ENCODE assay signal across 8 mouse cellular contexts in the genomic region with DNA sequence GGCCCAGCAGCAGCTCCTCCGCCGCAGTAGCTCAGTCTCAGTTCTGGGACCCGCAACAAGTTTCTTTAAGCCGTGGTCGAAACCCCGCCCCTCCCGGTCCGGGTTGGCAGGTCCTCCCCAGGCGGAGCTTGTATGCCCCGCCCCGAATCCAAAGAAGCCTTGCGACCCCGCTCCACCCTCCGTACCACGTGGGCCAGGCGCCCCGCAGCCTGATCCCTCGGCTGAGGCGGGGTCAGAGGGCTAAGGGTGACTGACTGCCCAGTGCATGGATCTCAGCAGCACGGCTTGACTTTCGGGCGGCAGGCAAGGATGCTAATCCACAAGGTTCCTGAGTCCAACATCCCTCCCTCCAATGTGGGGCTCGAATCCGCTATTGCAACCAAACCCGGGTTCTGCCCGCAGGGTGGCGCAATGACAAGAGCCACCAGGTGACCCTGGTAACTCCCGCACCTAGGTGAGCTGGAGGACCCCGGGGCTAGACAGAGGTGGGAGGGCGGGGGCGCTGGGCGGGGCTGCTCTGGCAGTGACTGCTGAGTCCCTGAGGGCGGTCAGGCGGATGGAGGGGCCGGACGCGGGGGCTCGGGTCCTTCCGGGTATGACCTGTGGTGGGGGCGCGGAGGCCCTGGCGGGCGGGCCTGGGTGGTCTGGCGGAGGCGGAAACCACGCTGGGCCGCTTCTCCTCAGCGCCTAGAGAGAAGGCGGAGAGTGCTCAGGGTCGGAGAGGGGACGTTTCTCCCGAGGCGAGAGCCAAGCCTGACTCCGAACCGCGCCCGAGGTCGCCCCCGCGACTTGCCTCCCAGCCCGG. TPM values are rescaled to one million over a fixed set of nuclear protein-coding genes. Genes with fewer than 3 reads are reported as not detected.
DNase-seq lines count a peak whose midpoint lies in the region; ATAC-seq lines count a peak whose summit lies in the region.

TSS of gene Sox8 (minus strand) at position 39 of the 805 bp plus-strand sequence.

- peak within 1 kb of the TSS; percentile 68 for H3K9ac ChIP-seq in heart, embryonic 14.5 days (ENCODE audit: low read length)
- H3K9ac ChIP-seq in liver, embryonic 11.5 days (ENCODE audit: low read depth, low read length) = peak within 1 kb of the TSS; percentile 4; the same call in 1 of the 2 replicates

- peaks cover 93% of the 10 kb centered on the region for H3K27me3 ChIP-seq in forebrain, embryonic 10.5 days (ENCODE audit: poor library complexity, severe bottlenecking)
- H3K27me3 ChIP-seq in heart, embryonic 14.5 days (ENCODE audit: control insufficient read depth, insufficient read depth, low read length) = peaks cover 26% of the 10 kb centered on the region
- H3K27me3 ChIP-seq in liver, embryonic 11.5 days (replicated peaks; ENCODE audit: control insufficient read depth, insufficient read depth, low read length) = peaks cover 51% of the 10 kb centered on the region
- no peaks in the 10 kb centered on the region for H3K27me3 ChIP-seq in splenic B cell, adult 2 months (ENCODE audit: control insufficient read depth, insufficient read depth, low read length, poor library complexity, severe bottlenecking)

- H3K27ac ChIP-seq in forebrain, embryonic 10.5 days = peak within 1 kb of the TSS; percentile 81
- 0 out of 4 replicates have a peak within 1 kb of the TSS, but pooled peaks of 1 of the 2 experiments have one; percentile 9 for H3K27ac ChIP-seq in heart, embryonic 14.5 days (replicated peaks in 1 of 2; ENCODE audit: control insufficient read depth in 1 of 2, insufficient read depth in 1 of 2, low read depth in 2 of 2, low read length in 2 of 2)
- no peak within 1 kb of the TSS for H3K27ac ChIP-seq in liver, embryonic 11.5 days (ENCODE audit: low read depth, low read length)

- WGBS in forebrain, embryonic 10.5 days = under 1% methylated on average over 61 of the region's 61 CpGs
- under 1% methylated on average over 61 of the region's 61 CpGs for WGBS in heart, embryonic 14.5 days
- 1% methylated on average over 60 of the region's 61 CpGs for WGBS in liver, embryonic 11.5 days

- DNase-seq in urinary bladder, adult 18-20 months (ENCODE audit: low spot score in 2 of 2) = peak; percentile 70 to 75
- no peak for DNase-seq in urinary bladder, postnatal 10 days (ENCODE audit: low spot score)
- DNase-seq in forebrain, embryonic 10.5 days (ENCODE audit: extremely low spot score, low spot score) = peak; percentile 90
- peak; percentile 91 for DNase-seq in kidney, postnatal 10 days
- DNase-seq in liver, embryonic 11.5 days (ENCODE audit: low spot score) = peak; percentile 82
- peak; percentile 73 for DNase-seq in naive thymus-derived CD4-positive, alpha-beta T cell, adult 2 months (ENCODE audit: low read depth)
- peak; percentile 78 for DNase-seq in splenic B cell, adult 2 months (ENCODE audit: low read depth, low spot score)

- ATAC-seq in heart, embryonic 14.5 days (ENCODE audit: insufficient number of reproducible peaks, insufficient read depth, low FRiP score, low read depth) = peak; percentile 72
- ATAC-seq in liver, embryonic 11.5 days (replicated peaks; ENCODE audit: low FRiP score) = peak; percentile 80

- peaks cover 11% of the 10 kb centered on the region for H3K36me3 ChIP-seq in forebrain, embryonic 10.5 days (replicated peaks)
- no peaks in the 10 kb centered on the region for H3K36me3 ChIP-seq in heart, embryonic 14.5 days (ENCODE audit: control insufficient read depth, insufficient read depth, low read length)
- H3K36me3 ChIP-seq in liver, embryonic 11.5 days (ENCODE audit: control insufficient read depth, insufficient read depth, low read length) = no peaks in the 10 kb centered on the region
- H3K36me3 ChIP-seq in splenic B cell, adult 2 months (ENCODE audit: control insufficient read depth, insufficient read depth, low read length, poor library complexity, severe bottlenecking) = no peaks in the 10 kb centered on the region

- peaks cover 59% of the 10 kb centered on the region for H3K4me1 ChIP-seq in forebrain, embryonic 10.5 days
- peaks cover 17 to 32% of the 10 kb centered on the region in 2 experiments for H3K4me1 ChIP-seq in heart, embryonic 14.5 days (ENCODE audit: control insufficient read depth in 2 of 2, insufficient read depth in 2 of 2, low read length in 2 of 2)
- peaks cover 13% of the 10 kb centered on the region for H3K4me1 ChIP-seq in liver, embryonic 11.5 days (replicated peaks; ENCODE audit: control insufficient read depth, insufficient read depth, low read length)

- H3K4me2 ChIP-seq in heart, embryonic 14.5 days (ENCODE audit: low read length) = peak within 1 kb of the TSS; percentile 93
- peak within 1 kb of the TSS; percentile 92 for H3K4me2 ChIP-seq in liver, embryonic 11.5 days

- peak within 1 kb of the TSS; percentile 73 for H3K4me3 ChIP-seq in forebrain, embryonic 10.5 days
- H3K4me3 ChIP-seq in heart, embryonic 14.5 days (ENCODE audit: control insufficient read depth in 1 of 2, insufficient read depth in 1 of 2, low read depth in 1 of 2, low read length in 2 of 2) = peak within 1 kb of the TSS; percentile 47 to 56
- peak within 1 kb of the TSS; percentile 57 for H3K4me3 ChIP-seq in liver, embryonic 11.5 days (ENCODE audit: low read depth, low read length)

- no peaks in the 10 kb centered on the region for H3K9me3 ChIP-seq in forebrain, embryonic 10.5 days
- no peaks in the 10 kb centered on the region for H3K9me3 ChIP-seq in heart, embryonic 14.5 days (ENCODE audit: control insufficient read depth, low read length)
- no peaks in the 10 kb centered on the region for H3K9me3 ChIP-seq in liver, embryonic 11.5 days (ENCODE audit: control insufficient read depth, low read length)

RNA-seq across cellular contexts. Expression of gene Sox8, which starts in this region (rescaled TPM):
- 10.9 and 12.1 TPM in 2 replicates for polyA plus RNA-seq in forebrain, embryonic 10.5 days (2016; fragmentation: Nextera tagmentation; extraction: Ambion mirVana)
- polyA plus RNA-seq in heart, embryonic 14.5 days (2014; fragmentation: Nextera tagmentation; extraction: Ambion mirVana) = 0.44 and 0.70 TPM in 2 replicates
- 2.4 and 3.0 TPM in 2 replicates for polyA plus RNA-seq in liver, embryonic 11.5 days (2014; fragmentation: Nextera tagmentation; extraction: Ambion mirVana)

Comparison
In these comparisons a context has a peak if more than half of its experiments do, and no peak if none do; other contexts are left out.
1. Peak in ATAC-seq, H3K4me3 ChIP-seq, H3K9ac ChIP-seq and H3K4me2 ChIP-seq in heart, embryonic 14.5 days; RNA of the gene not detected or under 1 TPM.